Mouse (Mus musculus) right cerebral cortex, postnatal 10 days (tissue): ENCODE results near the gene Rsph1.

Experiments used
- DNase-seq, 2 experiments: peaks; one replicate each; pipeline ENCODE4 v3.0.0; 2021; ENCODE audit warnings: low spot score in 2 of 2

The Rsph1 gene

DNA sequence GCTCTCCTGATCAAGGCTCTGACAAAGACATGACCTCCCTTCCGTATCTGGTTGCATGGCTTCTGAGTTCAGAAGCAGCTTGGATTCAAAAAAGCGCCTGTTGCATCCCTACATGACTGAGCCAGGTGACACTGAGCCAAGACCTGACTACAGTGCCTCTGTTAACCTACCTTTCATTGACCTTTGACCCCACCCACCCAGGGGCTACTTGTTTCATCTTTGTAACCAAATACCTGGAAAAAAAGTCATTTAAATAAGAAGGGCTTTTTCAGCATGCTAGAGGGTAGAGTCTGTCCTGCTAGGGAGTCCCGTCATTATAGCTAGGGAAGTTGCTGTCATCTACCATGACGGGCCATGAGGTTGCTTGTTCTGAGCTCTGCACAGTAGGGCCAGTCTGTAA, 26.2 kb upstream of the Rsph1 start:
- no peak for DNase-seq

DNA sequence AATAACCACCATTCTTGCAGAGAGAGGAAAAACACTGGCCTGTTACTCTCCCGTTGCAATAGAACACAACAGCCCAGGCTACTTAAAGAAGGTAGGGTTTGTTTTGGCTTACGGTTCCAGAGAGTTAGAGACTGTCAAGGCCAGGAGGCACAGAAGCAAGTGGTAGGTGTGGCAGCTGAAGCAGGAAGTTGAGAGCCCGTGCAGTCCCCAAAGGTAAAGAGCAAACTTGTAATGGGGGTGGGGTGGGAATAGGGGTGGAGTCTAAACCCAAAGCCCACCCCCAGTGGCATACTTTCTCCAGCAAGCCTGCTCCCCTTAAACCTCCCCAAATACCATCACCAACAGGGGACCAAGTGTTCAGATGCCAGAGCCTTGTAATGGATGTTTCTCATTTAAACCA, 23.6 kb upstream of the Rsph1 start:
- no peak for DNase-seq

GRCm38 (mm10) chr17:31299981-31300380, 22.8 kb upstream of the Rsph1 start:
- DNase-seq = no peak

DNA sequence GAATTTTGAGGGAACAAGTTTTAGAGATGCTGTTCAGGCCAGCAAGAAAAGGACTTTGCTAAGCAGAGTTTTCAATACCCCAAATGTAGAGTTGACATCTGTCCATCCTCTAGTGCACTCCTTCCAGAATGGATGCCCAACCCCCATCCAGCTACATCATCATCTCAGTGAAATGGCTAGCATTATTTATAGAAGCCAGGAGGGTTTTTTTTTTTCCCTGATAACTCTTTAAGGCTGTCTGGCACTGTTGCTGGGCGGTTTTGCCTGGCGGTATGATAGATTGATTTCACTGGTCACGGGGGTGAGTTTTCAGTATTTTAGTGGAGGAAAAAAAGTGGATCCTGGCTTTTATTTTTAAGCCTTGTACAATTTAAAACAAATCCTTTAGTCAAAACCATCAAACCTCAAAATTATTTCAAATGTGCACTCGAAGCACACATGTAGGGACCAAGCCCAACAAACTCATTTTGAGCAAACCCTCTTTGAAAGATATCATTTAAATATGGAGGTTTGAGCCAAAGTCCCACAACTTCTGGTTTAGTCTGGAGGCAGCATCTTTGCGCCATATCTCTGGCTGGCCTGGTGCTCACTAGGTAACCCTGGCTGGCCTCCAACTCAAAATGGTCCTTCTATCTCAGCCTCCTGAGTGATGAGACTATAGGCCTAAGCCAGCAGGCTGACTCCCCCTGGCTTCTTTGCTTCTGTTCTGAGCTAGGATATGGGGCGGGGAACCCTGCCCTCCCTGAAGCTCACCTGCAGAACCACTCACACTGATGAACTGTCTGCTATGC, 21.4 kb upstream of the Rsph1 start:
- no peak for DNase-seq

DNA sequence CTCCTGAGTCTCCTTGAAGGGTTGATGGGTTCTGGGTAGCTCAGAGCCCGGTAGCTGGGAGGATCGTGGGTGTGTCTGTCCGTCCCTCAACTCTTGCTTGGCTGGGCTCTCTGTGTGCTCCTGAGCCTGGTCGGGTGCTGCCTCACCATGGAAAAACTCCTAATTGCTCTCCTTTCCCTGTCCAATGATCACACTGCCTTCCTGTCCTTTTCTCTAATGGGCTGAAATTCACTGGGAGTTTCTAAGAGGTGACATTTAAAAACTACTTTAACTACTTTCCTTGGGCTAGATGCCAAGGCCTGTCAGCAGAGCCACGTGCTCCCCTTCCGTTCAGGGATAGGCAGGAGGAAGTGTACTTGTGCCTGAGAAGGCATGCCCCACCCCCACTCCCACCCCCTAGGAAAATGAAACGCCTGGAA, 20.3 kb upstream of the Rsph1 start:
- DNase-seq = no peak

DNA sequence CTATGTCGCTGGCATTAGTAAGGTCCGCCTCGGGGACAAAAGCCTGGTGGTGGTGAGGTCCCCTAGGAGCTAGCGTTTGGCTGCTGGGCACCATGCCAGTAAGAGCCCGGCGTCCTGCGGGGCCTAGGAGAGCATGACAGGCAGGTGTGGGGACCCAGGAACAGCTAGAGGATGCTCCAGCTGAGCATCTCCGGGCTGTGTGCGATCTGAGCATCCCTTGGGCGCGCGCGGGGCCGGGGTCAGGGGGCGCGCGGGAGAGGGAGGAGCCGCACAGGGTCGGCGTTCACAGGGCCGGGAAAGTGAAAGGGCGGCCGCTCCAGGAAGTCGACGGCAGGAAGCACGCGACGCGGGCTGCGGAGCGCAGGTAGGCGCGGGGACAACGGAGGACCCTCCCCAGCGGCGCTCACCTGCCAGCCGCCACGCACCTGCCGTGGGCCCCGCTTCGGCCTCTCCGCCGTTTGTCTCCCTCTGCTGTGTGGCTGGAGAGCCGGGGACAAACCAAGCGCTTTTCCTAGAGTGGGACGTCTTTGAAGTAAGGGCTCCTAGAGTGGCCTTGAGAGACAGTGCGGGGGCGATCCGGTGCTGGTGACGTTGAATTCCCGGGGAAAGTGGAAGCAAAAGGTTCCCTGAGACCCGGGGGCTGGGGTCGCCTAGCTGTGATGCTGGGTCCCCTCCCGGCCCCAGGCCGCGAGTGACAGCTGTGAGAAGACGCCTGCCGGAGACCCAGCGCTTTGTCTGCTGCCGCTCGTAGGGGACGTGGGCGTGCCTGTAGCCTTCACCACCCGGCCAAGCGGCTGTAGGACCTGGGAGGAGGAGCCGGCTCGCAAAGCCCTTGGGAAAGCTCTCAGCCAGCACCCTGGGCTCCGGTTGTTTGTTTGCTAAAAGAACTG, 19.0 kb upstream of the Rsph1 start:
- peak; percentile 82 to 84 for DNase-seq

DNA sequence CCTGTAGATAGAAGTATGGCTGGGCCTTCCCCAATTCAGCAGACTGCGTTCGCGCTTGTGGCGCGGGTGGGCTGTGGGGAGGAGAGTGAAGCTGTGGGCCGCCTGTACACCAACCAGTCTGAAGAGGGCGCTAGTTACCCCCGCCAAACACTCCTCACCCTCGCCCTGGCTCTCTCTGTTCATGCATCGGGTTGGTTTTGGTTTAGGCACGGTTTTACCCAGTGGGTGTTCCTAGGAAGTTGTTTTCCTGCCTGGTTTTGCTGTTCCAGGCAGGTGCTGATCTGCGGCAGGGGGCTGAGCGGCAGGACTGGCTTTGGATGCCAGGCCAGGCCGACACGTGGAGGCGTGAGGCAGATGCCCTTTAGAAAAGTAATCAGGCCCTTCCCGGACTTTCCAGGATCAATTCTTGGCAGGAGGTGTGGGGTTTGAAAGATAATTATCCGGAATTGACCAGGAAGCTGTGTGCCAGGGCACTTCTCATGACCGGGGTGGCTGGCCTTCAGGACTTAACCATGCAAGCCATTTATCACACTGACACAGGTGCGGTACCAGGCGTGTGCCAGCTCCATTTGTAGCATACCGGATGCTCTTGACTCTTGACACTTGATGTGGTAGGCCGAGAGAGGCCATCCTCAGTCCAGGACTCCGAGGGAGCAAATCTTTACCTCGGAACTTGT, 18.2 kb upstream of the Rsph1 start:
- peak in 1 of 2 experiments; percentile 58 for DNase-seq

- no peak for DNase-seq
These were observed 17.4 kb upstream of the Rsph1 start for GRCm38 (mm10) chr17:31294363-31295214.

DNA sequence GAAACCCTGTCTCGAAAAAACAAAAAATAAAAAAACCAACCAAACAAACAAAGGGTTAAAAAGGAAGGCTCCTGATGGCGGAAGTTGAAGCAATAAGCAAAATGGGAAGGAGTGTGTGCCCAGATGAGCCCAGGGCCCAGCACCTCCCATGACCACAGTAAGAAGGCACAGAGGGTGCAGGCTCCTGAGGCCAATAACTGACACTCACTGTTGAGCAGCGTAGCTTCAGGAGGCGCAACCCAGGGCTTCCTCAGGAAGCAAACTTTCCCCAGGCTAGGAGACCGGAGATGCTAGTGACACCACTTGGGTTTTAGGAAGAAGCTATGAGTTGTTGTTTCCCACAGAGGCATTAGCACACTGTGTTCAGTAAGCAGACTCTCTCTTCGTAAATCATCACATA, 13.7 kb upstream of the Rsph1 start:
- DNase-seq = no peak

- DNase-seq = no peak
These were observed 13.1 kb upstream of the Rsph1 start for GRCm38 (mm10) chr17:31290311-31290710.

GRCm38 (mm10) chr17:31288999-31289726, 12.0 kb upstream of the Rsph1 start:
- no peak for DNase-seq

DNA sequence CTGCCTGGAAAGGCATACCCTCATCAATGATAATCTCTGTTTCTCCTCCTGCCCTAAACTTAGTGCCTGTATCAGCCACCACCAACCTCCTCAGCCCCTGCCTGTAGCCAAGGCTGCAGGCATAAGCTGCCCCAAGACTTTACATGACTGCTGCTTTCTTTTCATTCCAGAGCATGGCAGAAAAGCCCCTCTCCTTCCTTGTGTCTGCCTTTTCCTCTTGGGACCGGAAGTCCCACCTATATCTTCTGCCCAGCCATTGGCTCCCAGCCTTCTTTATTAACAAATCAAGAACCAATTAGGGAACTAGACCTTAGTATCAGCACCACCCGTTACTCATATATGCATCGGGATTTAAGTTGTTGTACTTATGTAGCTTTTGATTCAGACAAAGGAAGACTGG, 10.0 kb upstream of the Rsph1 start:
- no peak for DNase-seq

- no peak for DNase-seq
These were observed 9.3 kb upstream of the Rsph1 start, which contains the start of gene Slc37a1 for GRCm38 (mm10) chr17:31286492-31286891. Slc37a1 (plus strand) TSS chr17:31286792.

DNA sequence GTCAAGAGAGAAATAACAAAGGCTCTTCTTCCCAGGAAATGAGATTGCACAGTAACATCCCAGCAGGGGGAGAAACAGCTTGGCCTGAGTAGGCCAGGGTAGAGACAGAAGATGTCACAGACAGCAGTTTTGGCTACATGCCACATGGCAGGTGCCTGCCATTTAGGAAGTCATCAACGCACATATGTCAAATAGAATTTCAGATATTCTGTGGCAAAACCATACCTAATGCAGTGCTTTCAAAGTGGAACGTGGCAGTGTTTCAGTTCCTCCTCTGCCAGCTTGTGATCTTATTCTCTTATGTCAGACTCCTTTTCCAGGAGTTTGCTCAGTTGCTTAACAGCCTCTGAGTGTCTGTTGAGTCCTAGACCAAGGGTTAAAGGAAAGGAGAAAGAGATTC, 8.7 kb upstream of the Rsph1 start:
- DNase-seq = no peak

- DNase-seq = no peak
These were observed 5.5 kb upstream of the Rsph1 start for GRCm38 (mm10) chr17:31282687-31283053.

DNA sequence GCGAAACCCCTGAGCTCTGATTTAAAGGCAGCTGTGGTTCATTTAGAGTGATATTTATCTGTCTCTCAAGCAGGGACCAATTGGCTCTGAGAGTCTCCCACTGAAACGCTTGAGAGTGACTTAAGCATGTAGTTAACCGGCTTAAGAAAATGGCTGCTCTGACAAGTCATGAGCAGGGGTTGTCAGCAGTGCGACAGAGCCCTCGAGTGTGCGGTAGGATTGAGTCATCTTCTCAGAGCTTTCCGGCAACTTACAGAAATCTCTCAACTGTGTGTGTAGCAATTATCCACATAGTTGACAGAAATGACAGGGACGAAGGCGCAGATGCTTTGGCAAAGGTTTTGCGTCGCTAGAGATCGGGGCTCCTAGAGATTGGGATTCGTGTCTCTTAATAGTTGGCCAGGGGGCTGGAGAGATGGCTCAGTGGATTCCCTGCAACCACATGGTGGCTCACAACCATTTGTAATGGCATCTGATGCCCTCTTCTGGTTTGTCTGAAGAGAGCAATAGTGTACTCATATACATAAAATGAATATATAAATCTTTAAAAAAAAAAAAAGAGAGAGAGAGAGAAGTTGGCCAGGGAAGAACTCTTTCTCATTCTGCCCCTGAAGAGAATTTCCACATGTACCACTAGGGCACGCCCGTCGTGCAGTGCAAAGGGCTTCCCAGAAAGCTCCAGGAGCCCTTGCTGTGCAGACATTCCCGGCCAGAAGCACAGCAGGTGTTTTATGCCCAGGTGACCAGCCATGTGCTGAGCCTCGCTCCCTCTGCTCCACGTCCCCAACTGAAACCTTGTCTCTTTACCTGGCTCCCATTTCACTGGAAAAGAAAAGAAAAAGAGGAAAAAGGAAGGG, 4.9 kb upstream of the Rsph1 start:
- DNase-seq = no peak

GRCm38 (mm10) chr17:31280269-31280668, 3.1 kb upstream of the Rsph1 start:
- DNase-seq = no peak

GRCm38 (mm10) chr17:31279541-31279940, 2.4 kb upstream of the Rsph1 start:
- DNase-seq = no peak

GRCm38 (mm10) chr17:31277931-31278330, 748 bp upstream of the Rsph1 start:
- no peak for DNase-seq
